Mouse (Mus musculus) thymus, adult 18-20 months (tissue): Measurements from ENCODE around the gene Vsx2.
"Not testable (repeated sequence)": the region's sequence is repeated elsewhere in the genome, so short reads cannot be mapped to it uniquely, and the experiment has no call there.

ENCODE experiments used
- DNase-seq, 2 experiments: peaks; one replicate each; pipeline ENCODE4 v3.0.0; 2022; ENCODE audit warnings: mixed read lengths in 2 of 2

Vsx2 gene

DNA sequence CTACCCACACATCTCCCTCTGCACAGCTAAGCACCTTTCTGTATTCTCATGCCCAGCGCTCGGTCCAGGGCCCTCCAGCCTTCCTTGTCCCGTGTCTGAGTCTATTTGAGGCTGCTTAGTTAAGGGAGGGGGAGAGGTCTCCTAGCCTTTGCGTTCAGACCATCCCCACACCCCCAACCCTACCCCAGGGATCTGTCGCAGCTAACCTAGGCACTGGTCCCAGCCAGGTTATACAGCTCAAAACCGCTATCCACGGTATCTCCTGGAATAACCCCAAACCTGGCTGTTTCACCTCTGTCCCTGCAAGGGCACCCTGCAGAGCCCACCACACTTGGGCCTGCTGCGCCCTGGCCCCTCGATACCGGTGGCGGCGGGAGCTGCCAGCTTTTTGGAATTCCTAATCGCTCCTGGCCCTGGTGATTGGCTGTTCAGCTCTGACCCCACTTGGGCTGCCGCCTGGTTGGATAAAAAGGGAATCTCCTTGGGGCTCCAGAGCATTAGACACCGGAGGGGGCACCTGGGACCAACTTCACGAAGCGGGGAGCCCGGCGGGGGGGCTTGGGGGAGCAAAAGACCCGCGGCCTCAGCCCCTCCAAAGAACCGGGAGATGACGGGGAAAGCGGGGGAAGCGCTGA is at the start of gene Vsx2:
Gene Vsx2 (plus strand): TSS at position 427 of the 635 bp plus-strand sequence.
- no peak for DNase-seq

- no peak for DNase-seq
Measured at GRCm38 (mm10) chr12:84523728-84524127, 45.8 kb upstream of the Vsx2 start.

DNA sequence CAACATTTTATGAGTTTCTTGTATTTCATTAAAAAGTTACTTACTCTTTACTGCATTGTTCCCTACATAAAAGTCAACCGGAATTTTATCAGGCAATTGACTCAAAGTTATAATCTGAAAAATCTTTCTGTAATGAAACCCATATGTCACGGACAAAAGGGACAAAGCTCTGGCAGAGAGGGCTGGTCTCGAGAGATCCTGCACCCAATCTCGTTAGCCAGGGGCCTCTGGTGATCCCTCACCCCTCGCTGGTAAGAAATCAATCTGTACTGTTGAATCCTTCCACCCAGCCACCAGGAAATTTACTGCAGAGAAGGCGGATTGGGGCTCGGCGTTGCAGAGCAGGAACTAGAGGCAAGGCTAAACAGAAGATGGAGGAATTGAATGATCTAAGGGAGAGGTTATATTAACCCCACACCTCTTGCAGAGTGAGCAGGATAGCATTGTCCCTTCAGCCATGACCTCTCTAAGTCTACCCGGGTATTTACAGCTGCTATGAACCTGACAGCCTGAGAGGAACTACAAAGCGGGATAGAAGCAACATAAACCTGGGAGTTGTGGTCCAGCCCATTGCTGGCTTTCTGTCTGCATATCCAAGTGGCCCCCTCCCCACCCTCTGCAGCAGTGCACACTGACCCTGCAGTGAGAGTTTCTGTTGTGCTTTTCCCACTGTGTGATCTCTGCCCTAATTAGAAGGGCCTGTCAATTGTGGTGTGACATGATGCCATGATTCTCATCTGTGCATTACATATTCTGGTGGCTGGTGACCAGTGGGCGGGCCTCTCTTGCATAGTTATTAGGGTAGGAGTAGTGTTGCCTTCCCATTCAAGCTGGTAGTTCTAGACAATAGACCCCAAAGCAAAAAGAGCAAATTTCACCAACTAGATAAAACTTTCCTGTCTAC is 45.2 kb upstream of the Vsx2 start:
- no peak for DNase-seq

GRCm38 (mm10) chr12:84525422-84525821 is 44.1 kb upstream of the Vsx2 start:
- DNase-seq: no peak

GRCm38 (mm10) chr12:84530426-84530825 is 39.1 kb upstream of the Vsx2 start:
- no peak for DNase-seq

DNA sequence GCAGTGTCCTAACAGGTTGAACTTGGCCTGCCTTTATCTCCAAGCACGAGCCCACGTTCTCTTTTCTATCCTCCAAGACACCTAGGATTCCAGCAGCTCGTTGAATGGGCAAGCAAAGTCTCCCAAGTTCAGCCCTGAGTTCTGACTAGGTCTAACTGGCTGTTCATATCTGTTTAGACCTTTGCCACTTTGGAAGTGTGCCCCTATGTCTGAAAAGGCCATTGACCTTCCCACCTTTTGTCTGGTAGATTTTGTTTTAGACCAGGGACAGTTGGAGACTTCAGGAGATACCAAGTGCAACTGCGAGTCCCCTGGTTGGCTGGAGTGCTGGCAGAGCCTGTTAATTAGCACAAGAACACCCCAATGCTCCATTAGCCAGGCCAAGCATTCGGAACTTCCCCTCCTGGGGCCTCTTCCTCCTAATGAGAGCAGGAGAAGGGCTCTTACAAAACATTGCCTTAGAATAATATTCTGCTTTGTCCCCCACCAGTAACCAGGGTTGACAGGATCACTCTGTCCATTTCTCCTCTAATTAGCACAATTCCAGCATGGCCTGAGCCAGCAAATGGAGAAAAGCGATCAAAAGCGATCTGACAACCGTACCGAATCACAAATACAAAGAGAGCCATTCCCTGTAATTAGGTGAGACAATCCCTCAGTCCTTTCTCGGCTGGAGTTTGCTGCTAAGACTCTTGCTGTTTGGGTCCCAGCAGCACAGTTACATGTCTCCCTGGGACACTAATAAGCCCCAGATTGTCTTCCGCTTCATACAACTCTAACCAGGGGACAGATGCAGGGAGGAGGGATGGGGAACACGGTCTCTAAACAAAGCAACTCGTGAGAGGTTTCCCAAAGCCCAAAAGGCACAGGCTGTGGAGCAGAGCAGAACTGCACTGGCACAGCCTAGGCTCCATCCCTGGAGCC is 37.4 kb upstream of the Vsx2 start:
- no peak for DNase-seq

DNA sequence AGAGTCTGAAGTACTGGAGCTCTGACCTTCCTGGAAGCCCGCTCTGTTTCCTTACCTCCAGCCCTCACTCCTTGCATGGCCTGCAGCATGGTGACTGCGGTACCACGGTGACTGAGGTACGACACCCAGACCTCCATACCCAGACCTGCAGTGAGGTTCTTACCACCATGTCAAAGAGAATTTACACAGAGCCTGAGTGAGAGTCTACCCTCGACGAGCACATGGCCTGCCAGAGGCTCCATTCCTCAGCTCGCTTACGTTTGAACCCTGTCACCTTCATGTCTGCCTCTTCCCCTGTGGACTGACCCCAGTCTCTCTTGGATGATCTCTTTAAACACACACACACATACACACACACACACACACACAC is 36.7 kb upstream of the Vsx2 start:
- DNase-seq: no peak

- DNase-seq: no peak
Measured at GRCm38 (mm10) chr12:84533706-84534486, 35.7 kb upstream of the Vsx2 start.

DNA sequence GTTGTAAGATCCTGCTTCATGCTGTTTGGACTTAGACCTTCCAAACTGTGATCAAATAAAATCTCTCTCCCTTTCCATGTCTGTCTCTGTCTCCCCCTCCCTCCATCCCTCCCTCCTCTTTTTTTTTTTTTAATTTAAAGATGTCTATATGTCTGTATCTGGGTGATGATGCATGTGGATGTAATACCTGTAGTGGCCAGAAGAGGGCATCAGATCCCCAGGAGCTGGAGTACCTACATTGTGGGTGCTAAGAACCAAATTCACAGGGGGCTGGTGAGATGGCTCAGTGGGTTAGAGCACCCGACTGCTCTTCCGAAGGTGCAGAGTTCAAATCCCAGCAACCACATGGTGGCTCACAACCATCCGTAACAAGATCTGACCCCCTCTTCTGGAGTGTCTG is 30.0 kb upstream of the Vsx2 start:
- not testable (repeated sequence) for DNase-seq

DNA sequence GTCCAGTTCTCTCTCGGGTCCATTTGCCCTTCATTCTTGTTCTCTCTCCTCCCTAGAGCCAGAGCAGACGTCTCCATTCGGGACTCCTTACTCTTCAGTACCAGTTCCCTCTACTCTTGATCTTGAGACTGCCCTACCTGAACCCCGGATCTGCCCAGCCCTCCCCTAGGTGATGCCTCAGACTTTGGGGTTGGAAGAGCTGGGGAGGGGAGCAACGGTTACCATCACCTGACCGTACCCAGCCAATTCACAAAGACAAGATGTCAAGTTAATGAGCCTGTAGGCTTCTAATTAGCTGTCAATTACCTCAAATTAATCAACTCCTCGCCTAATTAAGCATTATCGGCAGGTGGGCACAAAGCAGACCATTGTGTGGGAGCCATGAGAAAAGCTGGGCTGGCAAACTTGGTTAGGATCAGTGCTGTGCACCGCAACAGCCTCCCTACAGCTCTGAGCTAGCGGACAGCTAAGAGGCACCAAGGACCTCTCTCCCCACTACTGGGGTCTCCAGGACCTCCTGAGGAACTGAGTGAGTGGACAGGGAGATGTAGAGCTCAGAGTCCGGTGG is 28.1 kb upstream of the Vsx2 start:
- DNase-seq: no peak

GRCm38 (mm10) chr12:84546028-84546427 is 23.5 kb upstream of the Vsx2 start:
- no peak for DNase-seq

- no peak for DNase-seq
Measured at GRCm38 (mm10) chr12:84546577-84547085, 22.9 kb upstream of the Vsx2 start.

GRCm38 (mm10) chr12:84548251-84548650 is 21.3 kb upstream of the Vsx2 start:
- no peak for DNase-seq

DNA sequence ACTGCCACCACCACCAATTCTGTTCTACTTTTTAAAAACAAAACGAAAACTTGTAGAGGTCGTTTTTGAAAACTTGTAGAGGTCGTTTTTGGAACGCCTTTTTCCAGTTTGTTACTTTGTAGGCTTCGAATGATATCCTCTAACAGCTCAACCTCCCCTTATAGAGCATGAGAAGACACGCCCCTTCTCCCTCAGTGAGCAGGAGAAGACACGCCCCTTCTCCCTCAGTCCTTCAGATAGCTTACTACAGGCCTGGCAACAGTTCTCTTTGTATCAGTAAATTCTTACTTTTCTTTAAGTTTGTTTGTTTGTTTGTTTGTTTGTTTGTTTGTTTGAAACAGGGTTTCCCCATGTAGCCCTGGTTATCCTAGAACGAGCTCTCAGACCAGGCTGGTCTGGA is 14.3 kb upstream of the Vsx2 start:
- DNase-seq: no peak

- DNase-seq: no peak
Measured at GRCm38 (mm10) chr12:84562558-84562957, 7.0 kb upstream of the Vsx2 start.

DNA sequence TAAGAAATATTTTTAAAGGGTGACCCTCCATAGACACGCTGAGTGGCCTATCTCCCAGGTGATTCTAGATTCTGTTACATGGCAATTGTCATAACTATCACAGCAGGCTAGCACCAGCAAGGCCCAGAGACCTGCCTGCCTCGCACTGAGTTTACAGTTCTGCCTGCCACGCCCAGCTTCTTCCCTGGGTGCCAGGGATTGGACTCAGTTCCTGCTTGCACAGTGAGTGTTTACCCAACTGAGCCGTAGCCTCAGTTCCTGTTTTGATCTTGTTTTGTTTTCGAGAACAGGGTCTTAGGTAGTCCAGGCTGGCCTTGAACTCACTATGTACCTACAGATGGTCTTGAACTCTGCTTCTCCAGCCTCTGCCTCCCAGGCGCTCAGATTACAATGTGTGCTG is 2.0 kb upstream of the Vsx2 start:
- DNase-seq: no peak

- no peak for DNase-seq
Measured at GRCm38 (mm10) chr12:84569976-84570693, 573 bp downstream of the Vsx2 start.

GRCm38 (mm10) chr12:84570694-84571415 is 1.3 kb downstream of the Vsx2 start:
- no peak for DNase-seq

GRCm38 (mm10) chr12:84571466-84572340 is 2.1 kb downstream of the Vsx2 start:
- peak; percentile 27 to 32 for DNase-seq
